Mouse (Mus musculus) urinary bladder, postnatal 36 days (tissue): Measurements from ENCODE around the gene Gm2564.
"Not testable (repeated sequence)": the region's sequence is repeated elsewhere in the genome, so short reads cannot be mapped to it uniquely, and the experiment has no call there.

Experiments
- DNase-seq, 2 experiments: peaks; one replicate each; pipeline ENCODE4 v3.0.0; 2022; ENCODE audit warnings: low spot score in 2 of 2, mixed read lengths in 1 of 2

Gene Gm2564

DNA sequence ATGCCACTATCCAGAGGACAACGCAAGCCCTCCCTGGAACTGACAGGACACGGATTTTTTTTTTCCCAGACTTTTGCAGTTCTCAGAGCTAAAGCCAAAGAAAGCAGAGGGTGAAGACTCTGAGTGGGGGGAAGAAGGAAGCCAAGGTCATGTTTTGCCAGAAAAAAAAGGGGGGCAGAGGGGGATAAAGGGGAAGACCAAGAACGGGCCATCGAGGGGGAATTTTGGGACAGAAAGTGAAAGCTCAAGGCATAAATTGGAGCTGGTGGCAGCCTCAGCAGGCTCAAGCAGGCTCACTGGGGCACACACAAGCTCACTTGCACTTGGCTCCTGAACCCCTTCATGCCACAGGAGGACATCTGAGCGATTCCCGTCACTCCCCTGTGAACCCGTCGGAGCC lies at the start of gene Gm2564:
Gene Gm2564 (plus strand): TSS at position 301 of the 400 bp plus-strand sequence.
- DNase-seq = not testable (repeated sequence)

DNA sequence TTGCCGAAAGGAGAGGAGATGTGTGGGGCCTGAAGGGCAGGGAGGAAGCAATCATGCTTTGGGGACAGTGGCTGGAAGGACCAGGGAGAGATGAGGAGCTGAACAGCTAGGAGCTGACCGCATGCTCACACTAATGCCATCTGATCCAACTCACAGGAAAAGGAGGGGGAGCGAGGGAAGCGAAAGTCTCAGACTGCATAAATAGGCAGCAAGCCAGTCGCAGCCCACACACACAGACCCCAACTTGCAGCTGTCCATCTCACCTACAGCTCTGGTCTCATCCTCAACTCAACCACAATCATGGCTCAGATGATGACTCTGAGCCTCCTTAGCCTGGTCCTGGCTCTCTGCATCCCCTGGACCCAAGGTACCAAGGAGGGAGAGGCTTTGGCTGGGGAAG lies 17.6 kb upstream of the Gm2564 start, which contains the start of gene Gm10591:
Gene Gm10591 (plus strand): TSS at position 301 of the 400 bp plus-strand sequence.
- not testable (repeated sequence) for DNase-seq

DNA sequence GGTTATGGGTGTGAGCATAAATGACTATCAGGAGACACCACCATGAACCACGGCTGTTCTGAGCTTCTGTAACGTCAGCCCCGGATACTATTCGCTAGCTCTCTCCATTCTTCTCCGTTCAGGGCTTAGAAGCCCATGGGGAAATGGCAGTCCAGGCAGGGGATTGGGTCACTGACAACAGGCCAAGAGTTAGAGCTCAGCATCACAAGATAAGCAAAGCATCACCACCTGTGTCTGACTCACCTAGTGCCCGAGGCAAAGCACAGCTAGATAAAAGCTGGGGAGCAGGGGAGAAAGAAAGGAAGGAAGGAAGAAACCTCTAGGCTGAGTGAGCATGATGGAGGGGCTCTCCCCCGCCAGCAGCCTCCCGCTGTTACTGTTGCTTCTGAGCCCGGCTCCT lies 25.4 kb downstream of the Gm2564 start, which contains the start of gene Ccl27b:
Gene Ccl27b (plus strand): TSS at position 301 of the 400 bp plus-strand sequence.
- not testable (repeated sequence) for DNase-seq

DNA sequence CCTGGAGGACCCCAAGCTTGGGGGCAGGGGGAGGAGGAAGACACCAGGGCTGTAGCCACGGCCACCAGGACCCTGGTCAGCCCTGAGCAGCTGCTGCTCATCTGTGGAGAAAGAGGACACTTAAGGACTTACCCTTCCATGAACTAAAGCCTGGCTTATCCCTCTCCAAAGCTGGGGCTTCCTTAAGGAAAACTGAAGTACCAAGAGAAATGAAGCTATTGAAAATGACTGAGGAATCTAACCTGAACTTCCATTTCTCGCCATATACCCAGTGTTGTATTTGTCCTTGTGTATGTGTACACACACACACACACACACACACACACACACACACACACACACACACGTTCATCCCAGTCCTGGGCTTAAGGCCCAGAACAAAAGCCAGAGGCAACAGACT lies 32.3 kb downstream of the Gm2564 start, which contains the start of gene Il11ra2:
Gene Il11ra2 (minus strand): TSS at position 101 of the 400 bp plus-strand sequence.
- DNase-seq = not testable (repeated sequence)

DNA sequence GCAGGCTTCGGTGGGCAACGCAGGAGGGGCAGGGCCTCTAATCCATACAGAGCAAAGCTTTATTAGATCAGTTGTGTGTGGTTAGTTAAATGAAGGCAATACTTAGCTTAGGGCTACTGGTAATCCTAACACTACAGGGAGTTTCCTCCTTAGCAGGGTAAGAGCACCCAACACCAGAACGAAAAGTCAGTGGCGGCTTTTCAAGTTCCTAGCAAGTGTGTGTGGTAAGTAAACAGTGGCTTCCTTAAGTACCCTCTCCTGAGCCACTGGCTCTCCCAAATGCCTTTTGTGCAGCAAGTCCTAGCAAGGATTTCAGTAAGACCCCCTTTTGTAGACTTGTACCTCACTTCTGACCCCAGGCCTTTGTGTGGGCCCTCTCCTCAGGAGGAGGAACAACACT lies 45.9 kb downstream of the Gm2564 start:
- DNase-seq = not testable (repeated sequence)

DNA sequence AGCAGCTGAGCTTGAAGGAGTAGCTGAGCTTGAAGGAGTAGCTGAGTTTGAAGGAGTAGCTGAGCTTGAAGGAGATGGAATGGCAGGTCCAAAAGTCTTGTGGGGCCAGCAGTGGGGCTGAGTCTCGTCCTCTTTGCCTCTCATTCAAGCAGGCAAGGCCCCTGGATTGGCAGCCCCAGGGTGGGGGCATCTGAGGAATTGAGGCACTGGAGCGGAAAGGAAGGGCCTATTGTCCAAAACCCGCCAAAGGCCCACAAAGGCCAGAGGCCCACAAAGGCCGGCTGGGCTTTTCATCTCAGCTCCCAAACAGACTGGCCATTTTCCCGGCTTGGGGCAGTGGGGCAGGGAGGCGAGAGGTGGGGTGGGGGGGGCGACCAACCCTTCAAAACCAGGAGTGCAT lies 49.8 kb downstream of the Gm2564 start:
- not testable (repeated sequence) for DNase-seq

DNA sequence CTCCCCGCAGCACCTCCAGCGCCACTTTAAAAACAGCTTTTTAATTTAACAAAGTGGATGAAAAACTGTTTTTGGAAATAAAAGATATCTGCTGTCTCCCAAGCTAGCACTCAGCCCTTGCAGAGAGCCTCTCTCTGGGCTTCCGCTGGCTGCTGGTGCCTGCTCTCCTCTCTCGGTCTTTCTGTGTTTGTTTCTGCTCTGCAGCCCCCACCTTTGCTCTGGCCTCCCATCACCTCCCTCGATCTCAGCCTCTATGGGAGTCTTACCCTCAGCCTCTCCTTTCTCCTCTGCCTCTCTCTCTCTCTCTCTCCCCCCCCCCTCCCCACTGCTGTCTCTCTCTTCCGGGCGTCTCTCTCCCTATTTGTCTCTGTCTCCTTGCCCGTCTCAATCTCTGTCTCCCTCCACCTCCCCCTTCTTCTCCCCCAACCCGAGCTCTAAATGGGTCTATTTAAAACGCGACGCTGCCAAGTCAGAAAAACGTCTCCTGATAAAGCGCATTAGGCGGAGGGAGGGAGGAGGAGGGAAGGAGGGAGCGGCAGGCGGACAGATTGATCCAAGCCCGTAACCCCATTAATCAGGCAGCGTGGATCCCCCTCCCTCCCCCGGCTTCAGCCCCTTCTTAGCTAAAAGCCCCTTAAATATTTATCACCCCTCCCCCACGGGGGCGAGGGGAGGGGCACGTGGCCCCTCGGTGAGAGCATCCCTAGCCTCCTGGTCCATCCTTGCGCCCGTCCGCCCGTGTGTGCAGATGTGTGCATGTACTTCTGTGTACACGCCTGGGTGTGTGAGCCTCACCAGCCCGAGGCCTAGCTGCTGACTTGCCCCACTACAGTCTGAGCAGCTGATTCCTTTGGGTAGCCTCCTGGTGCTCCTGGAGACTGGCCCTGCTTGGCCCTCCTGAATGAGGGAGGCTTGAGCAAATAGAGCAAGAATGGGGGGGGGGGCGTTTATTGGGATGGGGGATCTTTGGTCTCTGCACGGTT lies 51.1 kb downstream of the Gm2564 start:
- not testable (repeated sequence) for DNase-seq
